Mouse (Mus musculus) stomach, postnatal 0 days (tissue): ENCODE results near the gene Grk2. TPM values are rescaled to one million over a fixed set of nuclear protein-coding genes. Genes with fewer than 3 reads are reported as not detected.

ENCODE experiments used
- ATAC-seq: fragments of 200-750 bp; cut with Nextera tagmentation; 2 replicates; pipeline ENCODE4 v1.8.0; 2017; ENCODE audit not compliant: low FRiP score, low TSS enrichment
- DNase-seq: peaks from one replicate; pipeline ENCODE4 v3.0.0-alpha.2; 2016; ENCODE audit warnings: low spot score
- H3K27ac ChIP-seq: fragments of 300-500 bp; sonication (generic); replicated peaks from 2 replicates; pipeline ENCODE4 v1.5.1; 2014; ENCODE audit warnings: mild to moderate bottlenecking, control low read depth
- H3K27me3 ChIP-seq: fragments of 300-500 bp; sonication (generic); 2 replicates; pipeline ENCODE4 v1.6.1; 2014; ENCODE audit warnings: low read length; ENCODE audit not compliant: control insufficient read depth, insufficient read depth
- H3K36me3 ChIP-seq: fragments of 300-500 bp; sonication (generic); 2 replicates; pipeline ENCODE4 v1.6.1; 2014; ENCODE audit warnings: low read length, mixed read lengths; ENCODE audit not compliant: control insufficient read depth, insufficient read depth
- H3K4me1 ChIP-seq: fragments of 300-500 bp; sonication (generic); replicated peaks from 2 replicates; pipeline ENCODE4 v1.6.1; 2014; ENCODE audit warnings: antibody characterized with exemption; ENCODE audit not compliant: control insufficient read depth, insufficient read depth
- H3K4me2 ChIP-seq: fragments of 300-500 bp; sonication (generic); replicated peaks from 2 replicates; pipeline ENCODE4 v1.6.1; 2014; ENCODE audit warnings: low read depth, mild to moderate bottlenecking, control low read depth, moderate library complexity
- H3K4me3 ChIP-seq: fragments of 300-500 bp; sonication (generic); 2 replicates; pipeline ENCODE4 v1.5.1; 2014; ENCODE audit warnings: low read depth, low read length, control low read depth
- H3K9ac ChIP-seq: fragments of 300-500 bp; sonication (generic); 2 replicates; pipeline ENCODE4 v1.6.1; 2014; ENCODE audit warnings: mild to moderate bottlenecking, low read length, control low read depth, mixed read lengths
- H3K9me3 ChIP-seq: fragments of 300-500 bp; sonication (generic); 2 replicates; pipeline ENCODE4 v1.6.1; 2016; ENCODE audit warnings: low read length; ENCODE audit not compliant: control insufficient read depth
- CTCF ChIP-seq: IDR thresholded peaks from 2 replicates; pipeline ENCODE4 v1.5.1; 2016; ENCODE audit warnings: antibody characterized with exemption, low read depth, mild to moderate bottlenecking, moderate library complexity
- EP300 ChIP-seq: optimal IDR thresholded peaks from 2 replicates; pipeline ENCODE3; 2016; ENCODE audit warnings: antibody characterized with exemption
- whole genome bisulfite sequencing: fragments of 180-500 bp; shearing (Covaris S2); extraction: QIAGEN DNeasy Blood & Tissue Kit; methylation state at CpG from one replicate; pipeline ENCODE4 v1.1.7; 2014; 5-methylcytosine and 5-hydroxymethylcytosine counted together
- polyA plus RNA-seq: library from polyadenylated mRNA; unstranded; fragments of >200 nt; fragmentation: Nextera tagmentation; extraction: Ambion mirVana; gene quantifications from 2 replicates; pipeline ENCODE4 v1.2.1, GENCODE M21; 2015

Gene Grk2
- polyA plus RNA-seq, 1 experiment from 2014 or later = 19.3 TPM

DNA sequence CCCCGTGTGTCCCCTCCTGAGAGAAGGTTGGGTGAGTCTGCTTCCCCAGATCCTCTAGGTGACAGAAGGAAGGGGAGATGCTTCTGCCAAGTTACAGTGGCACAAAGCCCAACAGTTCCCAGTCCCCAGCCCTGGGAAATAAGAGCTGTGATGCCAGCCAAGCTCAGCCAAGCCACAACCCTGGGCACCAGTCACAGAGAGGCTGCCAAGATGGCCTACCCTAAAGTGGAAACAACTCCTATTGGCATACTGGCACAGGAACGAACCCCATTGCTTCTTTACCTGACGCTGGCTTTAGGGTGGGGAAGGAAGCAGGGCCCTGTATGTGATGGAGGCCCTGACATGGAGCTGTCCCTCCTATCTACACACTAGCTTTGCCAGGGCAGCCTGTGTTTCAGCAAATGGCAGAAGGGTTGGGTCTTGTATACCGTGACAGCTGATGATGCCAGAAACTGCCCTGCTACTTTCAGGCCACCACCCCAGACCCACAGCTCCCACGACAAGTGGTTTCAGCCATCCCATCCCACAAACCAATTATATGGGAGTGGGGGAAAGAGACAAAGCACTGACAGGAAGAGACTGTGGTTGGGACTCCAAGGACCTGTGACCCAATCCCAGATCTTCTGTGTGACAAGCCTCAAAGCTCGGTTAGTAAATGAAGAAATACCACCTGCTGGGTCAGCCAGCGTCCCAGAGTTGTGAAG is 2.9 kb downstream of the Grk2 start:
- Histone ChIP-seq H3K4me3 (no peak overlapping the region), H3K4me2 (peak overlapping the region; percentile 88), H3K9me3 (no peaks in the 10 kb centered on the region), H3K4me1 (peaks cover 24% of the 10 kb centered on the region), H3K36me3 (no peaks in the 10 kb centered on the region; the same call in 1 of the 2 replicates), H3K27me3 (no peaks in the 10 kb centered on the region), H3K9ac (0 out of 2 replicates have a peak overlapping the region, but pooled peaks have one; percentile 24), H3K27ac (peak overlapping the region; percentile 83)
- TF ChIP-seq EP300 (no peak), CTCF (no peak)
- 55% methylated on average over 7 of the region's 7 CpGs for WGBS
- DNase-seq = no peak
- no peak for ATAC-seq

DNA sequence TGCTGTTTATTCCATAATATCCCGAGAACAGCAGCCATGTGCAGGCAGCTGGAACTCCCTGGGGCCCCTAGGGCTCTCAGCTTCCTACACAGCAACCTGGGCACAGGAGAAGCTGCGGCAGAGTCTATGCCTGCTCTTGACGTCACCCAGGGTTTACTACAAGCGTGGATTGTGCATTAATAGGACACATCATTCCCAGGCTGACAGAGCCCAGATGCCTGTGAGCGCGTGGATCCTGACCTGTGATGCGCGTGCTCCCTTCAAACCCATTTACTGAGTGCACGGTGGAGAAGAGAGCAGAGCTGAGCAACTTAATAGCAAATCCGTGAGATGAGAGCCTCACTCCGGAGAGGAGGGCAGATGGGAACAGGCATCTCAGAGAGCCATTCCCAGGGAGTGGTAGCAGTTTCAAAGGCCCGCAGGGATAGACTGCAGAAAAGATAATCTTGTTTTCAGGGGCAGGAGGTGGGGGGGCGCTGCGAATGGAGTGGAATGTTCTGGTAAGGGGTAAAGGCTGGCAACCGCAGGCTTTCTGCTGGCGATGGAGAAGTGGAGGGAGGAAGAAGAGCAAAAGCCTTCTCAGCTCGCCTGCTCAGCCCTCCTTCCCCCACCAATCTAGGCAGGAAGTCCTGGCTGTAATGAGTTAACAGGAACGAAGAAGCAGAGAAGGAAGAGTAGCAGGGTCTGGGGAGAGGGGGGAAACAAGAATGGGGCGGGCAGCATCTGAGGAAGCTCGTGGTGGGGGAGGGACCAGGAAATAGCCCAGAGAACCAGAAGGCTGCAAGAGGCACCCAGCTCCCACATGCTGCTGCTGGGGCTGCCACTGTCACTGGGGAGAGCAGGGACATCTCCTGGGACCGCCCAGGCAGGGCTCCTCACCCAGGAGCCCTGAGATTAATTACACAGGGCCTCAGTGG is 4.0 kb downstream of the Grk2 start:
- peak overlapping the region; percentile 83 for H3K27ac ChIP-seq
- no peaks in the 10 kb centered on the region; the same call in 1 of the 2 replicates for H3K36me3 ChIP-seq
- peak; percentile 41 for DNase-seq
- no peaks in the 10 kb centered on the region for H3K9me3 ChIP-seq
- TF ChIP-seq CTCF = no peak
- no peak for TF ChIP-seq EP300
- ATAC-seq = no peak
- H3K27me3 ChIP-seq = no peaks in the 10 kb centered on the region
- peaks cover 24% of the 10 kb centered on the region for H3K4me1 ChIP-seq
- H3K4me3 ChIP-seq = peak overlapping the region; percentile 3; the same call in 1 of the 2 replicates
- H3K4me2 ChIP-seq = peak overlapping the region; percentile 88
- peak overlapping the region; percentile 35 for H3K9ac ChIP-seq
- WGBS = 23% methylated on average over 19 of the region's 21 CpGs

DNA sequence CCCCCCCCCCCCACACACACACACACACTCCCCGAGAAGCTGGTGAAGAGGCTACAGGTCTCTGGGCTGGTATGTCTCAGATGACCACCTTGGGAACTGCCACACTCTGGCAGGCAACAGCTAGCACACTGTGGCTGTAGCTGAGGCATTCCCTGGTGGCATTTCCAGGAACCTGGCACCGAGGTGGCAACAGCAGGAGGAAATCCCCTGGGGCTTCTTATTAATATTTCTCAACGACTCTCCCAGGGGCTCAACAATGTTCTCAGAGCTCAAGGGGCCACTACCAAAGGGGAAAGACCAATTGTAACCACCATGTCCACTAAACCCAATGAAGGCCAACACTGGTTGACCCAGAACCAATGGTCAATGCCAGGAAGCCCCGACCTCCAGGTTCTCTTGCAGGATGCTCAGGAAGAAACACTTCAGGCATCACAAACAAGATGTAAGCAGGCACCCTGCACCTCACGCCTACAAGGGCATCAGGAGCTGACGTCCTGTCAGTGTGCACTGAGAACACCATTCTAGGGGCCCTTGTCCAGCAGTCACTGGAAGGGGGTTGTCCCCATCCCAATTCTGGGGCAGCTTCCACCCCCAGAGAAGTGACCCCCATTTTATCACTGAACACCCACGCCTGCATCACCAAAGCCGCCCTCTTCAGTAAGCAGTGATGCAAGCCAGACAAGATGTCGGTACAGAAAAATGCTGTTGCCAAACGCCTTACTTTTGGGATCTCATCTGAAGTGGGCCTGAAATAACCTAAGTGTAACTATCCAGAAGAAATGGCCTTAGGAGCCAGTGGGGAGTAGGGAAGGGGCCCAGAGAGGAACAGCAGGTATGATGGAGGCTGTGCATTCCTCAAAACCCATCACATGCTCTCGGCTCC is 4.9 kb downstream of the Grk2 start:
- whole genome bisulfite sequencing = 63% methylated on average over 11 of the region's 11 CpGs
- ATAC-seq = no peak
- Histone ChIP-seq H3K36me3 (no peaks in the 10 kb centered on the region; the same call in 1 of the 2 replicates), H3K9me3 (no peaks in the 10 kb centered on the region), H3K4me2 (peak overlapping the region; percentile 88; the same call in 1 of the 2 replicates), H3K27ac (peak overlapping the region; percentile 83), H3K4me3 (no peak overlapping the region), H3K9ac (peak overlapping the region; percentile 35), H3K4me1 (peaks cover 24% of the 10 kb centered on the region), H3K27me3 (no peaks in the 10 kb centered on the region)
- TF ChIP-seq CTCF (no peak), EP300 (no peak)
- DNase-seq = no peak

DNA sequence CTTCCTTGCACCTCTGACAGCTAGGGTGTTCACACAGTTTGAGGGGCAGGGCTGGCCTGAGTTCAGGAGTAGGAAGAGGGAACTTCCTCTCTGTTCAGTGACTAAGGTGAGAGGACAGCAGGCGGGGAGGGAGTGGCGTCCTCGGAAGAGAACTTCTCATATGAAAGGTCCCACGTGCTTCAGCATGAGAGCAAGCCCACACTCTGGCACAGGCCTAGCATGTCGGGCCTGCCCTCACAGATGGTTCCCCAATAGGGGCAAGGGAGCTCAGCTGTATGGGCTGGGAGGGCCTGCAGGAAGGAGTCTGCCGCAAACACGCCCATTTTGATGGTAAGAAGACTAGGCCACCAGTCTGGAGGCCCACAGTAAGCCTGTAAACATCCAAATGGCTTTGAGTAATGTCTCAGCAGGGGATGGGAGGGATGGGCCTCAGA is 5.7 kb downstream of the Grk2 start:
- no peak for TF ChIP-seq EP300
- no peak for TF ChIP-seq CTCF
- 32% methylated on average over 7 of the region's 7 CpGs for WGBS
- Histone ChIP-seq H3K9ac (0 out of 2 replicates have a peak overlapping the region, but pooled peaks have one; percentile 2), H3K4me2 (no peak overlapping the region), H3K9me3 (no peaks in the 10 kb centered on the region), H3K27ac (peak overlapping the region; percentile 83), H3K4me1 (peaks cover 24% of the 10 kb centered on the region), H3K27me3 (no peaks in the 10 kb centered on the region), H3K4me3 (no peak overlapping the region), H3K36me3 (no peaks in the 10 kb centered on the region; the same call in 1 of the 2 replicates)
- peak; percentile 53 for DNase-seq
- ATAC-seq = peak; percentile 41

DNA sequence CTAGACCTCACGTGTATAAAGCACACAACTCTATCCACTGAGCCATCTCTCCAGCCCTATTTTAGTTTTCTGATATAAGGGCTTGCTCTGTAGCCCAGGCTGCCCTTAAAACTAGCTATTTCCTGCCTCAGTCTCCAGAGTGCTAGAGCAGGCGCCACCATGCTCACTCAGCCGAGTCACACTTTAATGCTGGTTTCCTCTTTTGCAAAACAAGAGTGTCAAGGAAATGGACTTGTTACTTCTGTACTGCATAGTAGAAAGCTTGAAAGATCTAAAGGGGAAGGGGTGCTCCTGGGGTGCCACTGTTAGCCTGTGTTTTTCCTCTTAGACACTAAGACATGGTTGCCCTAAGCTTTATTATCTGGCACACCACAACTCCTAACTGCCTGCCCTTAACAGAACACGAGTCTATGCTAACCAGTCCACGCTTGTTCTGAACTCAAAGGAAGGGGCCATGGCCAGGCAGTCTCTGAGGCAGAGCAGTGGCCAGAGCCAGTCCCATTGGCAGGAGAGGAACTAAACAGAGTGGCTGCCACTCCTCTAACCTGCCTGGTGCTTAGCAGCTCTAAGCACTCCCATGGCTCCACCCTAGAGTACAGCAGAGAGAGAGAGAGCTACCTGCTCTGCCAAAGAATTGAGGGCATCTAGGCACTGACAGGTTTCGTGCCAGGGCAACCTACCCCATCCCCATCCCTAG is 6.3 kb downstream of the Grk2 start:
- H3K4me2 ChIP-seq = no peak overlapping the region
- no peaks in the 10 kb centered on the region for H3K9me3 ChIP-seq
- 62% methylated on average over 6 of the region's 6 CpGs for WGBS
- 0 out of 2 replicates have a peak overlapping the region, but pooled peaks have one; percentile 2 for H3K9ac ChIP-seq
- H3K27ac ChIP-seq = peak overlapping the region; percentile 83
- H3K36me3 ChIP-seq = no peaks in the 10 kb centered on the region; the same call in 1 of the 2 replicates
- no peaks in the 10 kb centered on the region for H3K27me3 ChIP-seq
- peak; percentile 50 for ATAC-seq
- TF ChIP-seq EP300 (no peak), CTCF (no peak)
- no peak for DNase-seq
- no peak overlapping the region for H3K4me3 ChIP-seq
- peaks cover 24% of the 10 kb centered on the region for H3K4me1 ChIP-seq
